Mouse (Mus musculus) MN1 (cell line): ENCODE results near the gene Nicn1.
"Not testable (repeated sequence)": the region's sequence is repeated elsewhere in the genome, so short reads cannot be mapped to it uniquely, and the experiment has no call there.

Source experiments
- DNase-seq: peaks from one replicate; pipeline ENCODE4 v3.0.0-alpha.2; 2016; ENCODE audit warnings: low spot score

Gene Nicn1

GRCm38 (mm10) chr9:108280071-108280828, 10.0 kb upstream of the Nicn1 start:
- peak; percentile 69 for DNase-seq

- peak; percentile 83 for DNase-seq
Observed at GRCm38 (mm10) chr9:108284410-108284809, 5.8 kb upstream of the Nicn1 start.

GRCm38 (mm10) chr9:108287526-108288238, 2.5 kb upstream of the Nicn1 start:
- DNase-seq, result not testable (repeated sequence)

- no peak for DNase-seq
Observed at GRCm38 (mm10) chr9:108289347-108289746, 882 bp upstream of the Nicn1 start.

- peak; percentile 29 for DNase-seq
Observed at GRCm38 (mm10) chr9:108290773-108291172, 544 bp downstream of the Nicn1 start.

DNA sequence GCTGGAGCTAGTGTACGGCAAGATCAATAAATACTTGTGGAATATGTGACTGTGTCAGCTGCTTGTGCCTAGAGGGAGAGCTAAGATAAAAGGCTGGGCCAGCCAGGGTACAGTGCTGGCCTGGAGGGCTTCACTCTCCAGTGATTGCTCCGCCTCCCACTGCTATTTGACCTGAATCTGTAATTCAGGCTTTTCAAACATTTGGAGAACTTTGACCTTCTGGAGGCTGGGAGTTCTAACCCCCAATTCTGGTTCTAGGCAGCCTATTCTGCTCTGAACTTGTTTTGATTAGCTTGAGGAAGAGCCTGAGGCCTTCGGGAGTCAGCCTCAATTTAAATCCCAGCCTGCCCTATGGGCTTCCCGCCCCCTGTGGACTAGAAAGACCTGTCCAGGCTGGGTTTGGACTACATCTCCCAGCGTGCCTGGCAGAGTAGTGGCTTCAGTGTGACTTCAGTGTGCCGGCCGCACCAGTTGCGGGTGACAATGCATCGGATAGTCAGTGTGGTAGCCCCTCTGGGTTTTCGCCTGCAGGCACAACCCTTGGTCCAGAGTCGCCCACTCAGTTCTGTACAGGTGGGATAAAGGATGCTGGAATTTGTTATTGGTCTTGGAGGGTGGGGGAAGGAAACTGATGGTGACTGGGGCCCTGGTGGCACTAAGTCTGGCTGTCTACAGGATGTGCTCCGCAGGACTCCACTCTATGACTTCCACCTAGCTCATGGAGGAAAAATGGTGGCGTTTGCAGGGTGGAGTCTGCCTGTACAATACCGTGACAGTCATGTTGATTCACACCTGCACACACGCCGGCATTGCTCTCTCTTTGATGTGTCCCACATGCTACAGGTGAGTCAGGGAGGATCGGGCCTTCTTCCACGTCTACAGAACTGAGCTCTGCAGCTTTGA, 6.5 kb downstream of the Nicn1 start, which contains the start of gene Amt:
Amt (plus strand) TSS at position 401 of the 903 bp plus-strand sequence.
- no peak for DNase-seq

DNA sequence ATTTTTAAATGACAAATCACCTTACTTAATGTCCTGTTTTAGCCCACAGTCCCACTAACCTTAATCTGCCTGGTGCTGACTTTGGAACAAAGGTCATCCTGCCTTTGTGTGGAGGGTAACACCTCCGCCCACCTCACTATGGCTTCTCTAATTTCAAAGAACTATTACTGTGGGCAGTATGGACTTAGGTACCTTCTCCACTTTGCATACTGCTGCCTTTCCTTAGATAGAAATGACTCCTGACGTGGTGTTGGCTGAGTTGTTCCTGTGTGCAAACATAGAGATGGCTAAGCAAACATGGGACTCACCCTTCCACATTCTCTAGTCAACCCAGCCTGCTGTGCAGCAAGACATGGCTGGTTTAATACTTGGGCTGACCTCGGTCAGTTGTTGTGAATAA, 11.6 kb downstream of the Nicn1 start:
- DNase-seq, result no peak

DNA sequence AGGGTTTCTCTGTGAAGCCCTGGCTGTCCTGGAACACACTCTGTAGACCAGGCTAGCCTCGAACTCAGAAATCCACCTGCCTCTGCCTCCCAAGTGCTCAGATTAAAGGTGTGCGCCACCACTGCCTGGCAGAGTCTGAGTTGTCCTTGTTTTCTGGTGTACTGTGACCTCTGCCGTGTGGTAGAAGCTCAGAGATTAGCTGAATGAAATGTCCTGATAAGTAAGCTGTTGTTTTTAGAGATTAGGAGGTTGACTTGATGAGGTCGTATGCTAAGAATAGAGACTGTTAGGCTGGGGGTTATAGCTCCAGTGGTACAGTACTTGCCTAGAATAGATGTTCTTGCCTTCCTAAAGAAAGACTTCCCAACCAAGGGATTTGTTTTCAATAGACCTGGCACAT, 14.5 kb downstream of the Nicn1 start:
- DNase-seq, result no peak

- no peak for DNase-seq
Observed at GRCm38 (mm10) chr9:108305170-108305569, 14.9 kb downstream of the Nicn1 start.

- DNase-seq, result peak; percentile 99
Observed at GRCm38 (mm10) chr9:108305629-108306520, 15.6 kb downstream of the Nicn1 start, which contains the start of the genes Rhoa and Tcta. Gene Rhoa, plus strand, starts transcription at chr9:108306129. Gene Tcta, minus strand, starts transcription at chr9:108306160.

- DNase-seq, result peak; percentile 81
Observed at GRCm38 (mm10) chr9:108306571-108306980, 16.3 kb downstream of the Nicn1 start.

DNA sequence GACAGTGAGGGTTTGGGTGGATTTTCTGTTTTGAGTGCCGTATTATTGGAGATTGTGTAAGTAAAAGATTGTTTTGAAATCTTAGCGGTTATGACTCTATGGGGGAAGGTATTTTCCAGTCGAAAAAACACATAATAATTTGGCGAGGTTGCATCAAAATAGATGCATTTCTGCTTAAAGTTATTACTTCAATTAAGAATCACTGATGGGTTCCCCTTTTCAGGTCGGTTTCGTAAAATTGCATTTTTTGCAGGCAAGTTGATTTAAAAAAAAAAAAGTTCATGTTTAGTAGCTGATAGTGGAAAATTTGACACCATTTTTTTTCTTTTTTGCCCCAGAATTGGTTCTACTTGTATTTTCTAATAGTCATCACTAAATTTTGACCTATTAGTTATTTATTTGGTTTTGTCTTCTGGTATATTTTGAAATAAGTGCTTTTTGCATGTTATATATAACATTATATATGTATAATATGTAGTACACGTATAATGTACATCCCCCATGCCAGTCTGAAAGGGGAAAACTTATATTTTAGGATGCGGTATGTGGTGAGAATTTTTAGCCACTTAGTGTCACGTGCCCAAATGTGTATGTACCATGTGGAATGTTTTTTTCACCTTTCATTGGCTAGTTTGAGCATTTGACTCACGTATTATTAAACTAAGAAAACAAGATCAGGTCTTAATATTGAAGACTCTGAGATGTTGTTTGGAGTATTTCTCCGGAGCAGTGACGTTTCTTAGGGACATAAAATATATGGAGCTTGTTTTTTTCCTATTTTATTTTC, 17.0 kb downstream of the Nicn1 start:
- DNase-seq, result no peak

GRCm38 (mm10) chr9:108308141-108308540, 17.9 kb downstream of the Nicn1 start:
- DNase-seq, result peak; percentile 22

DNA sequence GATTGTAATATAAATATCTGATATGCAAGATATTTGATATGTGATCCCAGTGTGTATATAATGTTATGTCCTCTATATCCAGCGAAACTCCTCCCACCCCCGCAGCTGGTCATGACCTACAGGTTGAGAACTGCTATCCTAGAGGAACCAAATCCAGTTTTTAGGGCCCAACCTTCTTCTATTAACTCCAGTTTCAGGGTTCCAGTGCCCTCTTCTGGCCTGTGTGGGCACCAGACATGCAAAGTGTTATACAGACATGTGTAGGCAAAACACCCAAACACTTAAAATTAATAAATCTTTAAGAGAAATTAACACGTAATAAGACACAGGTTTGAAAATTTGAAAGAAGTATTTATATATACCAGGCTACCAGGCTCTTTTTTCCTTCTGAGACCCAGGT, 27.3 kb downstream of the Nicn1 start:
- no peak for DNase-seq

DNA sequence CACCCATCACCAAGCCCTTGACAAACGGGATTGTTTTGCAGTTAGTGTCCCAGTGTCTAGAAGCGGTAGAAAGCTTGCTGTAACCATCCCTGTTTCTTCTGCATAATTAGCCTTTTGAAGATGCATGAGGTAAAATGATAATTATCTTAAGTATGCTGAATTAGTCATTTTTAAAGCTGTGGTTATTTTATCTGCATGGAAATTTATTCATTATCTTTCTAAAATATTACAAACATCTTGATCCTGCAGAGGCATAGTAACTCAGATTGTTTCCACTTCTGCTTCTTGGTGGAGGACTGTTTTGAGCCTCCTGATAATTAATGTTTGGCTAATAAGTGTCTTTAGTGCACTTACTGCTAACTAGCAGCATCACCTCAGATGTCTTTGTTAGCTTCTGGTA, 28.2 kb downstream of the Nicn1 start:
- DNase-seq, result no peak

GRCm38 (mm10) chr9:108322054-108322453, 31.8 kb downstream of the Nicn1 start:
- DNase-seq, result not testable (repeated sequence)

DNA sequence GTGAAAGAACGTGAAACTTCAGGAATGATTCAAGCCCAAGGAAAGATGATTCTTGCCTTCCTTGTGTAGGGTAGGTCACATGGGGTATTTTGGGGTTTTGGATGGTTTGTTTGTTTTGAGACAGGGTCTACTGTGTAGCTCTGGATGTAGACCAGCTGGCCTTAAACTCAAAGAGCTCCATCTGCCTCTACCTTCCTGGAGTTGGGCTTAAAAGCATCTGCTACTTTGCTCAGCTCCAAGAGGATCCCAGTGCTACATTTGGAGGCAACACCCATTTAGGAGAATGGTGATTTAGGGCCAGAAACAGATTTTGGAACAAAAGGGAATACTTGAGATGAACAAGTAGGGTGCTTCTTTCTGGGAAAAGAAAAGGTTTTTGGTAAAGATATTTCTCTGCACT, 34.6 kb downstream of the Nicn1 start:
- DNase-seq, result no peak

DNA sequence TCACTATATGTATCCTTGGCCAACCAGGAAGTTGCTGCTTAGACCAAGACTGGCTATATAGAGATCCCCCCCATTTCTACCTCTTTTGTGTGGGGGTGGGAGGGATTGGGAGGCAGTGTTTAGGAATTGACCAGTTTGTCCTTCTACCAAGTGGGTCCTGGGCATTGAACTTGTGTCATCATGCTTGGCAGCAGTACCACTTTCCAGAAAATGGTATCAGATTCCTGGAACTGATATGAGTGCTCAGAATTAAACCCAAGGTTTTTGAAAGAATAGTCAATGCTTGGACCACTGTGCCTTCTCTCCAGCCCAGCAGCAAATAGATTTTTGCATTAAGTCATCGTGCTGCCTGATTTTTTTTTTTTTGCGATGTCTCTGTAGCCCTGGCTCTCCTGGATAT, 35.6 kb downstream of the Nicn1 start:
- DNase-seq, result no peak

GRCm38 (mm10) chr9:108337848-108338550, 47.8 kb downstream of the Nicn1 start:
- DNase-seq, result no peak

DNA sequence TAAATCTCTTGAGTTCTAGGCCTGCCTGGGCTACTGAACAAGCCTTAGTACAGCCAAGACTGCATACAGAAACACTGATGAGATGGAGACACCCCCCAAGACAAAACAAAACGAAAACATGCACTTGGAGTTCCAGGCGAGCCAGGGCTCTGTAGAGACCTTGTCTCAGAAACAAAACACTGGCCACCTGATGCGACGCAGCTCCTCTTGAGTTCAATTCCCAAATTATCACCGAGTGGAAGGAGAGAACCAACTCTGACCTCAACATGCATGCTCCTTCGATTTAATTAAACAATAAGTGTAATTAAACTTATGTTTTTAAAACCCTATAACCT, 48.3 kb downstream of the Nicn1 start:
- DNase-seq, result no peak
